Mouse (Mus musculus): ENCODE results near the gene Ncam1. TPM values are rescaled to one million over a fixed set of nuclear protein-coding genes. Genes with fewer than 3 reads are reported as not detected.

Ncam1 gene
- total and polyA plus RNA-seq, 3 experiments: 4.1 to 5.4 (median 4.7) TPM

GRCm38 (mm10) chr9:49608191-49608590, 190.5 kb downstream of the Ncam1 start:
- Histone ChIP-seq H3K9ac (ENCODE audit: low read depth, low read length) (no peak overlapping the region), H3K4me3 (no peak overlapping the region), H3K79me2 (replicated peaks; ENCODE audit: control insufficient read depth, insufficient read depth, low read length) (no peaks in the 10 kb centered on the region), H3K27me3 (ENCODE audit: control insufficient read depth, insufficient read depth, low read length) (no peaks in the 10 kb centered on the region), H3K36me3 (ENCODE audit: control insufficient read depth, insufficient read depth, low read length) (no peaks in the 10 kb centered on the region), H3K27ac (no peak overlapping the region), H3K4me1 (ENCODE audit: control insufficient read depth, insufficient read depth, low read length) (peaks cover 1% of the 10 kb centered on the region; the same call in 1 of the 2 replicates)
- TF ChIP-seq EP300 (IDR thresholded peaks at IDR 0.05; ENCODE audit: insufficient read depth, low read depth, low read length) (no peak), CTCF (IDR thresholded peaks at IDR 0.05) (no peak), POLR2A (IDR thresholded peaks at IDR 0.05; ENCODE audit: insufficient read depth, low read depth, low read length) (no peak)
- intact Hi-C loops (cut with DNase I): loop anchor here (5.0 kb wide), 1 partner anchor 76 kb away; no protein-coding TSS in a partner anchor
- DNase-seq: no peak
- WGBS: 66% methylated on average over 2 of the region's 2 CpGs

GRCm38 (mm10) chr9:49606717-49607116, 192.0 kb downstream of the Ncam1 start:
- Histone ChIP-seq H3K4me1 (ENCODE audit: control insufficient read depth, insufficient read depth, low read length) (peaks cover 1% of the 10 kb centered on the region; the same call in 1 of the 2 replicates), H3K79me2 (replicated peaks; ENCODE audit: control insufficient read depth, insufficient read depth, low read length) (no peaks in the 10 kb centered on the region), H3K27me3 (ENCODE audit: control insufficient read depth, insufficient read depth, low read length) (no peaks in the 10 kb centered on the region), H3K9ac (ENCODE audit: low read depth, low read length) (no peak overlapping the region), H3K36me3 (ENCODE audit: control insufficient read depth, insufficient read depth, low read length) (no peaks in the 10 kb centered on the region), H3K27ac (no peak overlapping the region), H3K4me3 (no peak overlapping the region)
- WGBS: 33% methylated on average over 2 of the region's 2 CpGs
- no peak for TF ChIP-seq CTCF (IDR thresholded peaks at IDR 0.05)
- TF ChIP-seq EP300 (IDR thresholded peaks at IDR 0.05; ENCODE audit: insufficient read depth, low read depth, low read length): no peak
- no peak for TF ChIP-seq POLR2A (IDR thresholded peaks at IDR 0.05; ENCODE audit: insufficient read depth, low read depth, low read length)
- intact Hi-C loops (cut with DNase I): loop anchor here (5.0 kb wide), 1 partner anchor 74 kb away; no protein-coding TSS in a partner anchor
- no peak for DNase-seq

- no peak for TF ChIP-seq POLR2A (IDR thresholded peaks at IDR 0.05; ENCODE audit: insufficient read depth, low read depth, low read length)
- peak; percentile 17 for TF ChIP-seq CTCF (IDR thresholded peaks at IDR 0.05)
- TF ChIP-seq EP300 (IDR thresholded peaks at IDR 0.05; ENCODE audit: insufficient read depth, low read depth, low read length): no peak
- Histone ChIP-seq H3K27me3 (ENCODE audit: control insufficient read depth, insufficient read depth, low read length) (no peaks in the 10 kb centered on the region), H3K79me2 (replicated peaks; ENCODE audit: control insufficient read depth, insufficient read depth, low read length) (no peaks in the 10 kb centered on the region), H3K9ac (ENCODE audit: low read depth, low read length) (no peak overlapping the region), H3K36me3 (ENCODE audit: control insufficient read depth, insufficient read depth, low read length) (no peaks in the 10 kb centered on the region), H3K4me3 (no peak overlapping the region), H3K27ac (no peak overlapping the region), H3K4me1 (ENCODE audit: control insufficient read depth, insufficient read depth, low read length) (peaks cover 1% of the 10 kb centered on the region; the same call in 1 of the 2 replicates)
- DNase-seq: peak; percentile 25 to 37
- intact Hi-C loops (cut with DNase I): loop anchor here (5.0 kb wide), 1 partner anchor 74 kb away; no protein-coding TSS in a partner anchor
- 23% methylated on average over 5 of the region's 5 CpGs for WGBS
Measured at GRCm38 (mm10) chr9:49606317-49606716, 192.4 kb downstream of the Ncam1 start.

GRCm38 (mm10) chr9:49605791-49606190, 192.9 kb downstream of the Ncam1 start:
- TF ChIP-seq POLR2A (IDR thresholded peaks at IDR 0.05; ENCODE audit: insufficient read depth, low read depth, low read length) (no peak), EP300 (IDR thresholded peaks at IDR 0.05; ENCODE audit: insufficient read depth, low read depth, low read length) (0 out of 2 replicates have a peak, but pooled peaks have one; percentile 42), CTCF (IDR thresholded peaks at IDR 0.05) (no peak)
- H3K79me2 ChIP-seq (replicated peaks; ENCODE audit: control insufficient read depth, insufficient read depth, low read length): no peaks in the 10 kb centered on the region
- no peaks in the 10 kb centered on the region for H3K27me3 ChIP-seq (ENCODE audit: control insufficient read depth, insufficient read depth, low read length)
- 18% methylated on average over 4 of the region's 4 CpGs for WGBS
- H3K36me3 ChIP-seq (ENCODE audit: control insufficient read depth, insufficient read depth, low read length): no peaks in the 10 kb centered on the region
- H3K4me1 ChIP-seq (ENCODE audit: control insufficient read depth, insufficient read depth, low read length): peaks cover 1% of the 10 kb centered on the region; the same call in 1 of the 2 replicates
- peak; percentile 52 to 68 for DNase-seq
- H3K27ac ChIP-seq: no peak overlapping the region
- no peak overlapping the region for H3K4me3 ChIP-seq
- H3K9ac ChIP-seq (ENCODE audit: low read depth, low read length): no peak overlapping the region
- intact Hi-C loops (cut with DNase I): loop anchor here (5.0 kb wide), 1 partner anchor 73 kb away; no protein-coding TSS in a partner anchor

GRCm38 (mm10) chr9:49605351-49605750, 193.4 kb downstream of the Ncam1 start:
- intact Hi-C loops (cut with DNase I): loop anchor here (5.0 kb wide), 1 partner anchor 73 kb away; no protein-coding TSS in a partner anchor
- Histone ChIP-seq H3K9ac (ENCODE audit: low read depth, low read length) (no peak overlapping the region), H3K27me3 (ENCODE audit: control insufficient read depth, insufficient read depth, low read length) (no peaks in the 10 kb centered on the region), H3K36me3 (ENCODE audit: control insufficient read depth, insufficient read depth, low read length) (no peaks in the 10 kb centered on the region), H3K27ac (no peak overlapping the region), H3K79me2 (replicated peaks; ENCODE audit: control insufficient read depth, insufficient read depth, low read length) (no peaks in the 10 kb centered on the region), H3K4me1 (ENCODE audit: control insufficient read depth, insufficient read depth, low read length) (peaks cover 1% of the 10 kb centered on the region; the same call in 1 of the 2 replicates), H3K4me3 (no peak overlapping the region)
- DNase-seq: peak in 1 of 2 experiments; percentile 15
- TF ChIP-seq EP300 (IDR thresholded peaks at IDR 0.05; ENCODE audit: insufficient read depth, low read depth, low read length) (no peak), CTCF (IDR thresholded peaks at IDR 0.05) (no peak), POLR2A (IDR thresholded peaks at IDR 0.05; ENCODE audit: insufficient read depth, low read depth, low read length) (no peak)
- WGBS: 60% methylated on average over 3 of the region's 3 CpGs

GRCm38 (mm10) chr9:49601215-49601614, 197.5 kb downstream of the Ncam1 start:
- H3K27me3 ChIP-seq (ENCODE audit: control insufficient read depth, insufficient read depth, low read length): no peaks in the 10 kb centered on the region
- no peaks in the 10 kb centered on the region for H3K79me2 ChIP-seq (replicated peaks; ENCODE audit: control insufficient read depth, insufficient read depth, low read length)
- peaks cover 1% of the 10 kb centered on the region; the same call in 1 of the 2 replicates for H3K4me1 ChIP-seq (ENCODE audit: control insufficient read depth, insufficient read depth, low read length)
- no peak overlapping the region for H3K4me3 ChIP-seq
- no peak for DNase-seq
- TF ChIP-seq CTCF (IDR thresholded peaks at IDR 0.05) (no peak), EP300 (IDR thresholded peaks at IDR 0.05; ENCODE audit: insufficient read depth, low read depth, low read length) (no peak), POLR2A (IDR thresholded peaks at IDR 0.05; ENCODE audit: insufficient read depth, low read depth, low read length) (no peak)
- WGBS: 85% methylated on average over 4 of the region's 4 CpGs
- intact Hi-C loops (cut with DNase I): no loop called here
- H3K9ac ChIP-seq (ENCODE audit: low read depth, low read length): no peak overlapping the region
- H3K36me3 ChIP-seq (ENCODE audit: control insufficient read depth, insufficient read depth, low read length): no peaks in the 10 kb centered on the region
- H3K27ac ChIP-seq: no peak overlapping the region

Measured in heart, adult 2 months (tissue).